Comparison of ENCODE assay signal across 14 mouse cellular contexts in genomic region chr2:170404781-170405573, GRCm38 (mm10). TPM values are rescaled to one million over a fixed set of nuclear protein-coding genes. Genes with fewer than 3 reads are reported as not detected.
DNase-seq lines count a peak whose midpoint lies in the region; ATAC-seq and TF ChIP-seq lines count a peak whose summit lies in the region.
"Had no signal": no experiment of that assay in that cellular context is flagged by ENCODE, and none has a peak within 500 bp of the region (broad histone marks: within the 10 kb centered on the region; RNA-seq: fewer than 3 reads in every experiment).

No protein-coding gene starts in this region.

- TF ChIP-seq CTCF in brain, embryonic 14.5 days (IDR thresholded peaks at IDR 0.05; ENCODE audit: borderline replicate concordance, extremely low read depth, insufficient read depth, insufficient read length) = no peak
- no peak for TF ChIP-seq CTCF in forebrain, postnatal 0 days (IDR thresholded peaks at IDR 0.05; ENCODE audit: low read depth)

- peak; percentile 42; the same call in 1 of the 2 replicates for ATAC-seq in forebrain, postnatal 0 days
- ATAC-seq in midbrain, embryonic 15.5 days (replicated peaks) = peak; percentile 66

- no peaks in the 10 kb centered on the region for H3K27me3 ChIP-seq in forebrain, postnatal 0 days (ENCODE audit: insufficient read depth, low read length)
- H3K27me3 ChIP-seq in midbrain, embryonic 15.5 days (replicated peaks) = peaks cover 6% of the 10 kb centered on the region; the same call in 1 of the 2 replicates

- H3K4me3 ChIP-seq in forebrain, postnatal 0 days (ENCODE audit: low read depth, low read length) = no peak overlapping the region
- peak overlapping the region; percentile 3; the same call in 1 of the 2 replicates for H3K4me3 ChIP-seq in midbrain, embryonic 15.5 days
- H3K4me3 ChIP-seq: heart, embryonic 13.5 days; limb, embryonic 10.5 days had no signal

- H3K9me3 ChIP-seq in forebrain, postnatal 0 days (ENCODE audit: low read length) = no peaks in the 10 kb centered on the region
- no peaks in the 10 kb centered on the region for H3K9me3 ChIP-seq in midbrain, embryonic 15.5 days
- H3K9me3 ChIP-seq: heart, embryonic 13.5 days; limb, embryonic 10.5 days had no signal

- WGBS in forebrain, postnatal 0 days = 20% methylated on average over 18 of the region's 18 CpGs
- 9% methylated on average over 18 of the region's 18 CpGs for WGBS in midbrain, embryonic 15.5 days

- TF ChIP-seq POLR2A in brain, embryonic 14.5 days (IDR thresholded peaks at IDR 0.05; ENCODE audit: borderline replicate concordance, extremely low read depth, insufficient read depth, insufficient read length, poor library complexity, severe bottlenecking) = no peak

- peak; percentile 33 to 38 for DNase-seq in cerebellum, postnatal 10 days
- DNase-seq in cerebellum, postnatal 36 days = no peak
- DNase-seq in brain, embryonic 14.5 days (ENCODE audit: low read depth) = peak; percentile 78
- peak; percentile 39 for DNase-seq in forebrain, postnatal 0 days
- DNase-seq in adrenal gland, adult 18-20 months (ENCODE audit: low spot score in 2 of 2) = no peak
- no peak for DNase-seq in adrenal gland, adult 2 months
- no peak for DNase-seq in adrenal gland, adult (ENCODE audit: inconsistent age in 2 of 2, low spot score in 1 of 2)
- DNase-seq: cerebellum, adult 11 months; kidney, adult 18-20 months had no signal

- H3K27ac ChIP-seq in forebrain, postnatal 0 days (ENCODE audit: low read depth, low read length) = no peak overlapping the region
- peak overlapping the region; percentile 71 for H3K27ac ChIP-seq in midbrain, embryonic 15.5 days
- H3K27ac ChIP-seq: heart, embryonic 13.5 days; limb, embryonic 10.5 days; macrophage had no signal

- no peaks in the 10 kb centered on the region for H3K36me3 ChIP-seq in forebrain, postnatal 0 days (ENCODE audit: insufficient read depth)
- H3K36me3 ChIP-seq in midbrain, embryonic 15.5 days (replicated peaks) = no peaks in the 10 kb centered on the region
- H3K36me3 ChIP-seq: G1E; heart, embryonic 13.5 days; limb, embryonic 10.5 days had no signal

- H3K4me1 ChIP-seq in forebrain, postnatal 0 days (ENCODE audit: insufficient read depth) = no peaks in the 10 kb centered on the region; the same call in 1 of the 2 replicates
- peaks cover 42% of the 10 kb centered on the region for H3K4me1 ChIP-seq in midbrain, embryonic 15.5 days

- H3K4me2 ChIP-seq in forebrain, postnatal 0 days (ENCODE audit: low read depth) = peak overlapping the region; percentile 29
- peak overlapping the region; percentile 38 for H3K4me2 ChIP-seq in midbrain, embryonic 15.5 days
- H3K4me2 ChIP-seq: heart, embryonic 13.5 days had no signal

- no peak overlapping the region for H3K9ac ChIP-seq in forebrain, postnatal 0 days
- no peak overlapping the region for H3K9ac ChIP-seq in midbrain, embryonic 15.5 days
- H3K9ac ChIP-seq: heart, embryonic 13.5 days had no signal

RNA-seq across cellular contexts. Expression of gene Bcas1, which starts 22.7 kb away (rescaled TPM):
- 3.7 and 9.4 TPM in 2 replicates for polyA plus RNA-seq in brain, embryonic 14.5 days (2012; rRNA removed)
- total RNA-seq in forebrain, postnatal 0 days (2014; rRNA removed) = 3.5 and 5.2 TPM in 2 replicates
- 4.0 and 4.2 TPM in 2 replicates for polyA plus RNA-seq in forebrain, postnatal 0 days (2015; fragmentation: Nextera tagmentation; extraction: Ambion mirVana)
- polyA plus RNA-seq in midbrain, embryonic 15.5 days (2015; fragmentation: Nextera tagmentation; extraction: Ambion mirVana) = 9.4 and 9.6 TPM in 2 replicates
- under 1 TPM; 0.36 to 0.38 TPM for total RNA-seq in adrenal gland, adult 18-20 months (2021)
- total RNA-seq in adrenal gland, adult 2 months (2021) = under 1 TPM; 0.35 to 0.66 TPM
- not detected in 2 replicates for polyA plus RNA-seq in adrenal gland, adult 2 months (2012; rRNA removed)
- polyA plus RNA-seq: G1E, macrophage had no signal

Comparison
In these comparisons a context has a peak if more than half of its experiments do, and no peak if none do; other contexts are left out.
1. DNase-seq: peak in cerebellum, postnatal 10 days (2 of 2), brain, embryonic 14.5 days (single experiment) and forebrain, postnatal 0 days (single experiment); none in cerebellum, postnatal 36 days (0 of 2), adrenal gland, adult 18-20 months (0 of 2), adrenal gland, adult 2 months (single experiment) and adrenal gland, adult (0 of 2).